Mouse (Mus musculus): ENCODE measurements around the gene Ptges3. TPM values are rescaled to one million over a fixed set of nuclear protein-coding genes. Genes with fewer than 3 reads are reported as not detected.

Ptges3 gene
- polyA plus RNA-seq, 1 experiment from 2014 or later = 594 TPM

- Histone ChIP-seq H3K9me3 (no peaks in the 10 kb centered on the region), H3K36me3 (peaks cover 94% of the 10 kb centered on the region), H3K4me1 (replicated peaks) (no peaks in the 10 kb centered on the region), H3K4me2 (no peak overlapping the region), H3K9ac (replicated peaks) (no peak overlapping the region), H3K4me3 (replicated peaks) (no peak overlapping the region), H3K27ac (no peak overlapping the region), H3K27me3 (no peaks in the 10 kb centered on the region)
- WGBS = 91% methylated on average over 14 of the region's 14 CpGs
- no peak for ATAC-seq (ENCODE audit: insufficient number of reproducible peaks, insufficient read depth, low FRiP score, low TSS enrichment, low read depth)
Measured at GRCm38 (mm10) chr10:128125951-128126350, 67.2 kb downstream of the Ptges3 start.

MicroRNA genes within 50 kb of the gene (microRNA counts, 519-probe panel; counts per million panel counts)
- microRNA mmu-miR-677 = not detected

Small RNA genes lying within 50 kb of the gene (microRNA-seq; reads per million reads assigned to microRNA genes)
- 16.7 reads per million, percentile 30 among the genes with 10 or more reads in this experiment for gene Mir677

Other genes with a start within 250 kb of the Ptges3 start
- not detected in 2 replicates for gene Rdh19, start 209.0 kb upstream of the Ptges3 start, polyA plus RNA-seq (2016; fragmentation: Nextera tagmentation; extraction: Ambion mirVana)
- not detected in 2 replicates for gene Rdh16f2, start 192.5 kb upstream of the Ptges3 start, polyA plus RNA-seq (2016; fragmentation: Nextera tagmentation; extraction: Ambion mirVana)
- gene Rdh7, start 170.1 kb upstream of the Ptges3 start, polyA plus RNA-seq (2016; fragmentation: Nextera tagmentation; extraction: Ambion mirVana) = not detected in 2 replicates
- not detected in 2 replicates for gene Sdr9c7, start 160.4 kb upstream of the Ptges3 start, polyA plus RNA-seq (2016; fragmentation: Nextera tagmentation; extraction: Ambion mirVana)
- not detected in 2 replicates for gene Hsd17b6, start 51.3 kb upstream of the Ptges3 start, polyA plus RNA-seq (2016; fragmentation: Nextera tagmentation; extraction: Ambion mirVana)
- gene Prim1, start 43.8 kb upstream of the Ptges3 start, polyA plus RNA-seq (2016; fragmentation: Nextera tagmentation; extraction: Ambion mirVana) = 102 and 104 TPM in 2 replicates
- 916 and 923 TPM in 2 replicates for gene Naca, start 23.4 kb upstream of the Ptges3 start, polyA plus RNA-seq (2016; fragmentation: Nextera tagmentation; extraction: Ambion mirVana)
- gene Atp5b, start 24.3 kb downstream of the Ptges3 start, polyA plus RNA-seq (2016; fragmentation: Nextera tagmentation; extraction: Ambion mirVana) = 2,018 and 2,026 TPM in 2 replicates
- gene Baz2a, start 32.6 kb downstream of the Ptges3 start, polyA plus RNA-seq (2016; fragmentation: Nextera tagmentation; extraction: Ambion mirVana) = 8.6 and 9.5 TPM in 2 replicates
- gene Rbms2, start 121.3 kb downstream of the Ptges3 start, polyA plus RNA-seq (2016; fragmentation: Nextera tagmentation; extraction: Ambion mirVana) = 33.0 and 33.5 TPM in 2 replicates
- gene Gls2, start 135.5 kb downstream of the Ptges3 start, polyA plus RNA-seq (2016; fragmentation: Nextera tagmentation; extraction: Ambion mirVana) = 1.5 and 2.3 TPM in 2 replicates
- gene Spryd4, start 152.9 kb downstream of the Ptges3 start, polyA plus RNA-seq (2016; fragmentation: Nextera tagmentation; extraction: Ambion mirVana) = 31.0 and 32.4 TPM in 2 replicates
- gene Mip, start 166.9 kb downstream of the Ptges3 start, polyA plus RNA-seq (2016; fragmentation: Nextera tagmentation; extraction: Ambion mirVana) = 0.38 and 0.44 TPM in 2 replicates
- gene Timeless, start 173.1 kb downstream of the Ptges3 start, polyA plus RNA-seq (2016; fragmentation: Nextera tagmentation; extraction: Ambion mirVana) = 103 and 108 TPM in 2 replicates
- 0.68 and 1.0 TPM in 2 replicates for gene Apon, start 195.1 kb downstream of the Ptges3 start, polyA plus RNA-seq (2016; fragmentation: Nextera tagmentation; extraction: Ambion mirVana)
- gene Apof, start 209.7 kb downstream of the Ptges3 start, polyA plus RNA-seq (2016; fragmentation: Nextera tagmentation; extraction: Ambion mirVana) = not detected in 2 replicates
- 17.1 and 17.6 TPM in 2 replicates for gene Stat2, start 211.6 kb downstream of the Ptges3 start, polyA plus RNA-seq (2016; fragmentation: Nextera tagmentation; extraction: Ambion mirVana)
- gene Il23a, start 239.8 kb downstream of the Ptges3 start, polyA plus RNA-seq (2016; fragmentation: Nextera tagmentation; extraction: Ambion mirVana) = 0.20 TPM in 2 replicates
- 42.3 and 42.5 TPM in 2 replicates for gene Pan2, start 244.4 kb downstream of the Ptges3 start, polyA plus RNA-seq (2016; fragmentation: Nextera tagmentation; extraction: Ambion mirVana)